Mouse (Mus musculus): Measurements from ENCODE around the gene Tapt1.

GRCm38 (mm10) chr5:44218483-44218882, 7.9 kb downstream of the Tapt1 start:
- TF ChIP-seq GATA1 (IDR thresholded peaks at IDR 0.05; ENCODE audit: borderline replicate concordance, low read length): no peak
- no peak for TF ChIP-seq FLI1 (IDR thresholded peaks at IDR 0.05; ENCODE audit: low read length)
